Mouse (Mus musculus) hindbrain, embryonic 11.5 days (tissue): ENCODE measurements at regions not wholly inside any gene's neighbourhood (a gene's known extent, or its start where the extent isn't known, plus 50 kb on each side); places are given as distances from the start of the nearest gene placed in this dataset.

Experiments used
- ATAC-seq: fragments of 200-750 bp; cut with Nextera tagmentation; 2 replicates; pipeline ENCODE4 v1.8.0; 2017; ENCODE audit warnings: mild to moderate bottlenecking, moderate TSS enrichment, moderate library complexity; ENCODE audit not compliant: low FRiP score
- DNase-seq: peaks from one replicate; pipeline ENCODE4 v3.0.0-alpha.2; 2015; ENCODE audit warnings: low spot score
- H3K27ac ChIP-seq: fragments of 300-500 bp; sonication (generic); 2 replicates; pipeline ENCODE4 v1.5.1; 2014; ENCODE audit warnings: mild to moderate bottlenecking, low read depth, low read length
- H3K27me3 ChIP-seq: fragments of 300-500 bp; sonication (generic); 2 replicates; pipeline ENCODE4 v1.6.1; 2014; ENCODE audit warnings: mild to moderate bottlenecking, low read length, moderate library complexity, mixed read lengths; ENCODE audit not compliant: control insufficient read depth, insufficient read depth
- H3K36me3 ChIP-seq: fragments of 300-500 bp; sonication (generic); 2 replicates; pipeline ENCODE4 v1.6.1; 2014; ENCODE audit warnings: mild to moderate bottlenecking, low read length, moderate library complexity, mixed read lengths; ENCODE audit not compliant: control insufficient read depth, insufficient read depth
- H3K4me1 ChIP-seq: fragments of 300-500 bp; sonication (generic); replicated peaks from 2 replicates; pipeline ENCODE4 v1.6.1; 2014; ENCODE audit warnings: low read length, mixed read lengths; ENCODE audit not compliant: control insufficient read depth, insufficient read depth
- H3K4me2 ChIP-seq: fragments of 300-500 bp; sonication (generic); replicated peaks from 2 replicates; pipeline ENCODE4 v1.6.1; 2014; ENCODE audit warnings: mild to moderate bottlenecking, low read depth, low read length
- H3K4me3 ChIP-seq: fragments of 300-500 bp; sonication (generic); 2 replicates; pipeline ENCODE4 v1.5.1; 2014; ENCODE audit warnings: low read depth, low read length
- H3K9ac ChIP-seq: fragments of 300-500 bp; sonication (generic); 2 replicates; pipeline ENCODE4 v1.6.1; 2014; ENCODE audit warnings: low read depth, low read length
- H3K9me3 ChIP-seq: fragments of 300-500 bp; sonication (generic); 2 replicates; pipeline ENCODE4 v1.6.1; 2016; ENCODE audit warnings: low read length; ENCODE audit not compliant: control insufficient read depth
- WGBS: fragments of 180-500 bp; shearing (Covaris S2); extraction: QIAGEN DNeasy Blood & Tissue Kit; methylation state at CpG from one replicate; pipeline ENCODE4 v1.1.7; 2014; 5-methylcytosine and 5-hydroxymethylcytosine counted together

- H3K27me3 ChIP-seq = no peaks in the 10 kb centered on the region
- no peak overlapping the region for H3K27ac ChIP-seq
- ATAC-seq = no peak
- DNase-seq = no peak
- no peak overlapping the region for H3K4me2 ChIP-seq
- no peaks in the 10 kb centered on the region for H3K4me1 ChIP-seq
- WGBS = 90% methylated on average over 3 of the region's 3 CpGs
- no peaks in the 10 kb centered on the region for H3K9me3 ChIP-seq
- H3K36me3 ChIP-seq = no peaks in the 10 kb centered on the region
- H3K4me3 ChIP-seq = no peak overlapping the region
- H3K9ac ChIP-seq = no peak overlapping the region
Observed at GRCm38 (mm10) chr12:9924561-9924960, 354.6 kb downstream of the Osr1 start.

DNA sequence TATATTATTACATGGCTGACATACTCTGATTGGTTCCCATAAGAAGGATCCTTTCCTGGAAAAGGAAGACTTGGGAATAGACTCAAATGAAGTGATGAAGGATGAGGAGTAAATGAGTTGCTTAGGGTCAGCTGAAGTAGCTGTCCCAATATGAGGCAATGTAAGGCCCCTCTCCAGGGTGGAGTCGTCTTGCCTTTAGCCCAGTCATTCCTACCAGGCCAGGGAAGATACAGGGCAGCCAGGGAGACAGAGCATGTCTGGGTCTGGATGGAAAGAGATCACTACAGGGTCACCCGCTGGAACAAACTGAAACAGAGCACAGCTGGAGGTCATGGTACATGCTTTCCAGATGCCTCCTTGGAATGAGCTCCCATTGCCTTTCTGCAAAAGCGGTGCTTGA is 364.2 kb downstream of the Osr1 start:
- Histone ChIP-seq H3K27ac (no peak overlapping the region), H3K9me3 (no peaks in the 10 kb centered on the region), H3K9ac (no peak overlapping the region), H3K4me2 (no peak overlapping the region), H3K4me1 (no peaks in the 10 kb centered on the region), H3K4me3 (no peak overlapping the region), H3K27me3 (no peaks in the 10 kb centered on the region), H3K36me3 (no peaks in the 10 kb centered on the region)
- no peak for ATAC-seq
- DNase-seq = no peak
- 84% methylated on average over 3 of the region's 3 CpGs for WGBS

- ATAC-seq (no peak), DNase-seq (no peak)
- no peak overlapping the region for H3K4me3 ChIP-seq
- no peaks in the 10 kb centered on the region for H3K4me1 ChIP-seq
- no peak overlapping the region for H3K27ac ChIP-seq
- 54% methylated on average over 1 of the region's 1 CpGs for WGBS
- H3K27me3 ChIP-seq = no peaks in the 10 kb centered on the region
- H3K36me3 ChIP-seq = no peaks in the 10 kb centered on the region
- no peaks in the 10 kb centered on the region for H3K9me3 ChIP-seq
- no peak overlapping the region for H3K4me2 ChIP-seq
- no peak overlapping the region for H3K9ac ChIP-seq
Observed at GRCm38 (mm10) chr12:9941357-9941756, 371.4 kb downstream of the Osr1 start.

DNA sequence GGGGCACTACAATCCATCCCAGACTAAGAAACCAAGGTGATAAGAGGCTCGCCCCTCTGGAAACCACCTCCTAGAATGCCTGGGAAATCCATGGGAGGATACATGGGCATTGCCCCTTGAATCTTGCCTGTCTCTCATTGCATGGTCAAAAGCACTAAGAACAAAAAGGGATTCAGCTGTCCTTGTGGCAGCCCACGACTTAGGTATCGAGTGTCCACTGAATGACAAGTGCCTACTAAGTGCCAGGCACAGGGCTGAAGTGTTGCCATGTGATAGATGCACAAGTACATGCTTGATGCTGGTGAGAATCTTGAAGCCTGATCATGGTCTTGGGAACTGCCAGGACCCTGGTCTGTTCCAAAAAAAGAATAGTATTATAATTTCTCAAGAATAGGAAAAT is 371.9 kb downstream of the Osr1 start:
- Histone ChIP-seq H3K36me3 (no peaks in the 10 kb centered on the region), H3K27me3 (no peaks in the 10 kb centered on the region), H3K4me2 (no peak overlapping the region), H3K9ac (no peak overlapping the region), H3K4me1 (no peaks in the 10 kb centered on the region), H3K4me3 (no peak overlapping the region), H3K9me3 (no peaks in the 10 kb centered on the region), H3K27ac (no peak overlapping the region)
- DNase-seq = no peak
- 83% methylated on average over 3 of the region's 3 CpGs for WGBS
- ATAC-seq = no peak

DNA sequence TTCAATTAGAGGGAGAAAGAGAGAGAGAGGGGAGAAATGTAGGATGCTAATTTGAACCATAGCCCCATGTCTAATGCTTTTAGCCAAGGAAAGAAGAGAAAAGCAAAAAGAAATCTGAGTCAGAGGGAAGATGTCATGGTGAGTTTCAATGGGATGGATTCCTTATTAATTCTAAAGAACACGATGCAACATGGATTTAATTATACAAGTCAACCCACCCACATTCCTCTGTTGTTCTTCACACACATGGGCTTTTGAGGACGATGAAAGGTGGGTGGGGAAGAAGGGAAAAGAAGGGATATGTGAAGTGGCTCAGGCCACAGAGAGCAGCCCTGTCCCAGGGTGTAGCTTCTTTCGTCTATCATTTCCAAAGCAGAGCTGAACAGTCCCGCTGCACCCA is 378.9 kb downstream of the Osr1 start:
- ATAC-seq (no peak), DNase-seq (no peak)
- Histone ChIP-seq H3K9ac (no peak overlapping the region), H3K27ac (no peak overlapping the region), H3K4me3 (no peak overlapping the region), H3K9me3 (no peaks in the 10 kb centered on the region), H3K4me1 (no peaks in the 10 kb centered on the region), H3K4me2 (no peak overlapping the region), H3K36me3 (no peaks in the 10 kb centered on the region), H3K27me3 (no peaks in the 10 kb centered on the region)
- WGBS = 60% methylated on average over 4 of the region's 4 CpGs

- Histone ChIP-seq H3K4me1 (no peaks in the 10 kb centered on the region), H3K27me3 (no peaks in the 10 kb centered on the region), H3K4me2 (no peak overlapping the region), H3K36me3 (no peaks in the 10 kb centered on the region), H3K27ac (no peak overlapping the region), H3K4me3 (no peak overlapping the region), H3K9ac (no peak overlapping the region), H3K9me3 (no peaks in the 10 kb centered on the region)
- DNase-seq = no peak
- WGBS = 92% methylated on average over 2 of the region's 2 CpGs
- ATAC-seq = no peak
Observed at GRCm38 (mm10) chr12:9952372-9952771, 382.5 kb downstream of the Osr1 start.

DNA sequence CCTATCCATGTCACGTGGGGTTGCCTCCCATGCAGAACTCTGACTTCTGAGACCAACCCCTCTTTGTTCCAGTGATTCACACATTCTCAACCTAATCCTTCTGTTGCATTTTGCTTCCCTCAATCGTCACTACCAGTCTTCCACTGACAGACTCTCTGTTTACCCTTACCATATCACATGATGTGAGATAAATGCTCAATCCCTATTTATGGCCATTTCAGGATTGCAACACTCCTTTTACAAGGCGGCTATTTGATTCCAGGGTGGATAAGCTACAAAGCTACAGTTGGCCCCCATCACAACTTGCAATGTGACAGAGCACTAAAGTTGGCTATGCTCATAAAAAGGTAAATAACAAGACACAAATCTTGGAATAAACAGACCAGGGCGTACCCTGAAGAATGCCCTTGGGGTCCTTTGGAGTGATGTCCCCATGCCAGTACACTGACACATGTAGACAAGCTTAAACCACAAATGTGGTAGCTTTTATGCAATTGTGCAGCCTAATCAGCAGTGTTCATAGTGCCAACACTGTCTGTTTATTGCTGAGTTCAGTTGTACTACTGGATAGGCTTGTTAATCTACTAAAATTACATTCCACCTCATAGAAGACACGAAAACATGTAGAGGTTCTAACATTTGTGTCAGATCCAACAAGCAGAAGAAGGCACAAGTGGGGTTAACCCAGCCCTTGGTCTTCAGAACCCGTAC is 384.4 kb downstream of the Osr1 start:
- WGBS = 85% methylated on average over 6 of the region's 6 CpGs

DNA sequence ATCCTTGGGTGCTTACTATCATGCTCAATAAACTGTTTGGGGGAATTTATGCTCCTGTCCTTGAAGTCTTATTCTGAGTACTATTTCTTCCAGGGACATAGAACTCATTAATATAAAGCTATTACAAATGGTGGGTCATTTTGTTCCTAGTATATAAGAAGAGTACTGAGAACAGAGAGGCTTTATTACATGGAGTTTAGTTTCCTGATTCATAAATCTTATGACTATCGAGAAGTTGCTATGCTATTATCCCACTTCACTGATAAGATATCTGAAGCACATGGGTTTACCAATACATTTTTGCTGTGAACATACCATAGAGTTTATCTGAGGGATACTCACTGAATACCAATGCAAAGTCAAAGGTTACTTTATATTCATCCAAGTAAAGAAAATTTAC is 399.5 kb downstream of the Osr1 start:
- WGBS = 88% methylated on average over 1 of the region's 1 CpGs
- Histone ChIP-seq H3K4me3 (no peak overlapping the region), H3K27ac (no peak overlapping the region), H3K4me2 (no peak overlapping the region), H3K9me3 (no peaks in the 10 kb centered on the region), H3K27me3 (no peaks in the 10 kb centered on the region), H3K4me1 (no peaks in the 10 kb centered on the region), H3K36me3 (no peaks in the 10 kb centered on the region), H3K9ac (no peak overlapping the region)
- no peak for DNase-seq
- ATAC-seq = no peak

More for the DNA sequence above, 384.4 kb downstream of the Osr1 start:
- Histone ChIP-seq H3K27me3 (no peaks in the 10 kb centered on the region), H3K4me2 (no peak overlapping the region), H3K4me1 (no peaks in the 10 kb centered on the region), H3K27ac (no peak overlapping the region), H3K36me3 (no peaks in the 10 kb centered on the region), H3K9ac (no peak overlapping the region), H3K4me3 (no peak overlapping the region), H3K9me3 (no peaks in the 10 kb centered on the region)
- ATAC-seq (no peak), DNase-seq (no peak)

GRCm38 (mm10) chr12:9970771-9971170 is 399.0 kb upstream of the Nt5c1b start:
- Histone ChIP-seq H3K4me1 (no peaks in the 10 kb centered on the region), H3K4me2 (no peak overlapping the region), H3K9ac (no peak overlapping the region), H3K4me3 (no peak overlapping the region), H3K27me3 (no peaks in the 10 kb centered on the region), H3K36me3 (no peaks in the 10 kb centered on the region), H3K9me3 (no peaks in the 10 kb centered on the region), H3K27ac (no peak overlapping the region)
- 92% methylated on average over 2 of the region's 2 CpGs for WGBS
- DNase-seq (no peak), ATAC-seq (no peak)
